Mouse (Mus musculus) liver, adult 2 months (tissue): ENCODE data around the gene Zfp692.

Source experiments
- CTCF ChIP-seq: fragments of 200-500 bp; IDR thresholded peaks from 2 replicates; pipeline ENCODE4 v1.5.1; 2011; ENCODE audit warnings: low read depth, low read length, control low read depth
- POLR2A ChIP-seq: fragments of 200-500 bp; IDR thresholded peaks from 2 replicates; pipeline ENCODE4 v1.6.1; 2011; ENCODE audit warnings: low read length, control low read depth; ENCODE audit not compliant: insufficient read depth; ENCODE audit errors: extremely low read depth

GRCm38 (mm10) chr11:58274572-58274971, 32.3 kb upstream of the Zfp692 start, which contains the start of gene 4930438A08Rik:
- TF ChIP-seq CTCF (no peak), POLR2A (no peak)
